Mouse (Mus musculus): ENCODE measurements at regions not wholly inside any gene's neighbourhood (a gene's known extent, or its start where the extent isn't known, plus 50 kb on each side); places are given as distances from the start of the nearest gene placed in this dataset.

DNA sequence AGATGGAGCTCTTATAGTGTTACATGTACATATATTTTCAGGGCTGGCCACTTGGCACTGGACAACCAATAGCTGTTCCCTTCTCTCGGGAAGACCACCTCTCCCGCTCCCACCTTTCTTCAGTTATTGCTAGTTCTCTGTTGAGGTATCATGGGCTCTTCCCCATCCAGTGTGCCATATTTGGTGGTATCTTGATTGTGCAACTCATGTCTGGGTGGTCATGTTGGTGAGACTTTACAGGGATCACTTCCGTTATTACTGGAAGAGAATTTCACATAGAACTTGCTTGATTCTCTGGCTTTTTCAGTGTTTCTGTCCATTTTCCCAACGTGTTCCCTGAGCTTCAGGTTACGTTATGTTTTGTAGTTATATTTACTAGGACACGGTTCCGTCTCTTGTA is 106.6 kb downstream of the Gm11146 start:
- H3K4me3 ChIP-seq, result no peak overlapping the region
- peaks cover 9% of the 10 kb centered on the region for H3K4me1 ChIP-seq
- H3K36me3 ChIP-seq (replicated peaks), result no peaks in the 10 kb centered on the region
- H3K9me3 ChIP-seq, result no peaks in the 10 kb centered on the region
- DNase-seq (ENCODE audit: low spot score), result no peak
- no peaks in the 10 kb centered on the region for H3K27me3 ChIP-seq (replicated peaks; ENCODE audit: low read depth, poor library complexity, severe bottlenecking)
- no peak overlapping the region for H3K27ac ChIP-seq (replicated peaks)
- 90% methylated on average over 7 of the region's 7 CpGs for WGBS

DNA sequence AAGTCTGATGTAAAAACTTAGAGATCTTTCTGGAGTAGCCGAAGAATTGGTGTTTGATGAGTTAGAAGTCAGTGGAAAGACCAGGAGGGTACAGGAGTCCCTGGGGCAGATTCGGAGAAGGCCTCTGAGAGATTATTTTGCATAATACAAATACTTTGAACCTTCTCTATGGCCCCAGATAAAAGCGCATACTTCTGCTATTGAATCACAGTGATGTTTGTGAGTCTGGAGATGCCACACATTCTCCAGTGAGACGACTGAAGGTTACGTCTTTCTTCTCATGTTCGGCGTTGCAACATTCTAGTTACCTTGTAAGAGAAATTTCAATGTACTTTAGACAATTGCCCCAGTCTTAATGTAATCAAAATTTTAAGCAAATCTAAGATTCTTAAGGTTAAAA is 107.9 kb downstream of the Gm11146 start:
- Histone ChIP-seq H3K27ac (replicated peaks) (no peak overlapping the region), H3K27me3 (replicated peaks; ENCODE audit: low read depth, poor library complexity, severe bottlenecking) (no peaks in the 10 kb centered on the region), H3K36me3 (replicated peaks) (no peaks in the 10 kb centered on the region), H3K9me3 (no peaks in the 10 kb centered on the region), H3K4me1 (no peaks in the 10 kb centered on the region), H3K4me3 (no peak overlapping the region)
- DNase-seq (ENCODE audit: low spot score), result no peak
- WGBS, result 83% methylated on average over 7 of the region's 7 CpGs

DNA sequence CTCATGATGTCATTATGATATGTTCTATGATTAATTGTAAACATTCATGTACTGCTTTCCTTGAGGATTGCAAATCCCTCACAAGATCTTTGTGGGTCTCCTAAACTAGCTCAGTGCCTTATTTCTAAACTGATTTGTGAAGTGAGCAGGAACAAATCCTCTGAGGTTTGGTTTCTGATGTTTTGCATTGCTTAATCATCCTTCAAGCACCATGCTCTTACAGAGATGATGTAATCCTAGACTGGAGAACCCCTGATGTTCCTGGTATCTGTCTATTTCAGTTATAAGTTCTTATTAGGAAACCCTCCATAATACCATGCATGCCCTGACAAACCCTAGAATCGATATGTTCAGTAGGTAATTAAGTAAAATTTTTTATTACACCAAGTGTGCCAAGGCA is 113.7 kb downstream of the Gm11146 start:
- H3K27me3 ChIP-seq (replicated peaks; ENCODE audit: low read depth, poor library complexity, severe bottlenecking), result no peaks in the 10 kb centered on the region
- no peak overlapping the region for H3K27ac ChIP-seq (replicated peaks)
- peaks cover 6% of the 10 kb centered on the region; the same call in 1 of the 2 replicates for H3K36me3 ChIP-seq (replicated peaks)
- no peaks in the 10 kb centered on the region for H3K9me3 ChIP-seq
- H3K4me3 ChIP-seq, result no peak overlapping the region
- 92% methylated on average over 1 of the region's 1 CpGs for WGBS
- H3K4me1 ChIP-seq, result no peaks in the 10 kb centered on the region
- DNase-seq (ENCODE audit: low spot score), result no peak

DNA sequence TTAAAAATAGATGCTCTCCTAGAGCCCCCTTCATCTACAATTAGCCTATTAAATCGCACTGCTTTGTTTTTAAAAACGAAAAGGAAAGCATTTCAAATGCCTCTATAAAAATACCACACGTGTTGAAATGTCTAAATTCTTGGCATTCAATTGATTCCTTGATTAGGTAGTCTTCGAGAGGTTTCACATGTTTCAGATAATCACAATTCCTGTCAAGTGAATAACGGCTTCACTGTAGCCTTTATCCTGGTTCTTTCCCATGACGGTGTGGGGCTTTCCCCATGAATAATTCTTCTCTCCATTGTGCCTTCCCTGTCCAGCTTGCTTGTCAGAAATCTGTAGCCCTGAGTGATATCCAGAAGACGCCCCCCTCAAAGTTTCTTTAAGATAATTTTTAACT is 122.1 kb downstream of the Gm11146 start:
- no peaks in the 10 kb centered on the region for H3K4me1 ChIP-seq
- no peak overlapping the region for H3K27ac ChIP-seq (replicated peaks)
- DNase-seq (ENCODE audit: low spot score), result no peak
- H3K9me3 ChIP-seq, result no peaks in the 10 kb centered on the region
- WGBS, result 74% methylated on average over 7 of the region's 7 CpGs
- no peaks in the 10 kb centered on the region for H3K27me3 ChIP-seq (replicated peaks; ENCODE audit: low read depth, poor library complexity, severe bottlenecking)
- H3K36me3 ChIP-seq (replicated peaks), result no peaks in the 10 kb centered on the region
- no peak overlapping the region for H3K4me3 ChIP-seq

DNA sequence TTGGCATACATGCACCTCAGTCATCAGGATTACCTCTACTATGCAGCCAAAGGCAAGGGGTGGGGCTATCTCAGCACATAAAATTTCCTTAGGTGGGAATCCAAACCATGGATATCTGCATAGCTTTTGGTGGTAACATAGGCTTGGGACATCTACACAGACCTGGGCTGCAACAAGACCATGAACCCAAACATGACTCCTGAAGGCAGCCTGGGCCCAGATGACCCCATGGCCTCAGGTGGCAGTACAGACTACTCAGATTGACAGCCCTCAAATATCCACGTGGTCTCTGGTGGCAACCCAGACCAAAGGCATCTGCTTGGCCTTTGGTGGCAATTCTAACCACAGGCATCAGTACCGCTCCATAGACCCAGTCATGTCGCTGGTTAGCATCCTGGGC is 130.0 kb downstream of the Gm11146 start:
- Histone ChIP-seq H3K9me3 (no peaks in the 10 kb centered on the region), H3K36me3 (replicated peaks) (peaks cover 9% of the 10 kb centered on the region), H3K4me1 (no peaks in the 10 kb centered on the region)

DNA sequence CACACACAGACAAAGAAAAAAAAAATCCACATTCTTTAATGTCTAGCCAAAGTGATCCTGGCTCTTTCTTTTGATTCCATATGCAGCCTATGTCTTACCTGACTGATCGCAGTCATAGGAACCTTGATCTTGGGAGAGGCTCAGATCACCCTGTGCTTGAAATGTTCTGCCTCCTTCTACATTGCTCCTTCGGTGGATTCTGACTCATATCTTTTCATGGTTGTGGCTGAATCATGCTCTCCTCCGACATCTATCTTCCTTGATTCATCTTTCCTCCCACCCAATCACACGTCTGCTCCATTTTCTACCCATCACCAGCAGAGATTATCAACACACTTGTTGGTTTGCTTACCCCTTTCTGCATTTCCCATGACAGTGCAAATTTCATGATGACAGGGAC is 132.0 kb downstream of the Gm11146 start:
- 94% methylated on average over 4 of the region's 4 CpGs for WGBS
- Histone ChIP-seq H3K4me1 (no peaks in the 10 kb centered on the region), H3K27ac (replicated peaks) (no peak overlapping the region), H3K27me3 (replicated peaks; ENCODE audit: low read depth, poor library complexity, severe bottlenecking) (no peaks in the 10 kb centered on the region), H3K36me3 (replicated peaks) (peaks cover 9% of the 10 kb centered on the region), H3K9me3 (no peaks in the 10 kb centered on the region), H3K4me3 (no peak overlapping the region)
- no peak for DNase-seq (ENCODE audit: low spot score)

More for the DNA sequence above, 130.0 kb downstream of the Gm11146 start:
- no peak overlapping the region for H3K4me3 ChIP-seq
- no peak overlapping the region for H3K27ac ChIP-seq (replicated peaks)
- no peaks in the 10 kb centered on the region for H3K27me3 ChIP-seq (replicated peaks; ENCODE audit: low read depth, poor library complexity, severe bottlenecking)
- no peak for DNase-seq (ENCODE audit: low spot score)
- 83% methylated on average over 3 of the region's 3 CpGs for WGBS

DNA sequence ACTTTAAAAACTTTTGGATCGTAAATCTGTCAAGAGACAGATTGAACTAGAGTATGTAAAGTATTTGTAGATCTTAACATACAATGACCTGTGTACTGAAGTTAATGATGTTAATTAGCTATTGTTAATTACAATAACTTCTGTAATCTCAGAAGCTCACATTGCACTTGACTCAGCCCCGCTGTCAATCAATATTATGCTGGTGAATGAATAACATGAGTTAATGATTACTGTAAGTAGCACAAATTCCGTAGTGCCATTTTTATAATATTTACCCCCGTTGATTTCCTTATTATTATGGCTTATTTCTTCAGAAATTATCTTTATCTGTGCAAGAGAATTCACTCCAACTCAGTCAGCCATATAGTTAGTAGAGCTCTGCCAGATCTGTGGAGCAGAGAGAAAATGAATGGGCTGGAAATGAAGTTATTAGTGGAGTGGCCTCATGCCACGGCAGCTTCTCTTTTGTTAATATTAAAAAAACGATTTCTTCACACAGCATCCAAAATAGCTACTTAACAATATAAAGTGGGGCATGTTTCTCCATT is 132.5 kb downstream of the Gm11146 start:
- H3K36me3 ChIP-seq (replicated peaks), result peaks cover 9% of the 10 kb centered on the region
- no peaks in the 10 kb centered on the region for H3K9me3 ChIP-seq
- H3K4me1 ChIP-seq, result 0 out of 2 replicates have a peak, but pooled peaks cover 4% of the 10 kb centered on the region
- no peak overlapping the region for H3K4me3 ChIP-seq
- WGBS, result 93% methylated on average over 6 of the region's 6 CpGs
- H3K27me3 ChIP-seq (replicated peaks; ENCODE audit: low read depth, poor library complexity, severe bottlenecking), result no peaks in the 10 kb centered on the region
- H3K27ac ChIP-seq (replicated peaks), result no peak overlapping the region
- no peak for DNase-seq (ENCODE audit: low spot score)

DNA sequence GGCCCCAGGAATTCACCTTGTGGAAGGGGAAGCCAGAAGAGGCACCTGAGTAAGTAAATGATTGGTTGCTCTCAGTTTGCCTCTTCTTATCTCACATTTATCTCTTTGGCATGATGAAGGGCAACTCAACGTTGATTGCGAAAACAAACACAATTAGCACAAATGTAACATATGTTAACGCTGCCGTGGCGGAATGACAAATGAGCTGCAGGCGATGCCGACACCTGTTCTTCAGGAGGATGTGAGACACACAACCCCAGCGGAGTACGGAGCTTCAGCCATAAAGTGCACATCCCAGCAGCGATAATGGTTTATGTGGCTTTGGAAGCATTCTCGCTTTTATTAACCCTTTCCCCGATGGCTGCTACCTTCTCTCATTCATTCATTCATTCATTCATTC is 134.7 kb downstream of the Gm11146 start:
- DNase-seq (ENCODE audit: low spot score), result no peak
- no peaks in the 10 kb centered on the region for H3K9me3 ChIP-seq
- no peaks in the 10 kb centered on the region for H3K27me3 ChIP-seq (replicated peaks; ENCODE audit: low read depth, poor library complexity, severe bottlenecking)
- no peak overlapping the region for H3K27ac ChIP-seq (replicated peaks)
- 0 out of 2 replicates have a peak, but pooled peaks cover 4% of the 10 kb centered on the region for H3K4me1 ChIP-seq
- 92% methylated on average over 12 of the region's 12 CpGs for WGBS
- H3K36me3 ChIP-seq (replicated peaks), result peaks cover 9% of the 10 kb centered on the region
- H3K4me3 ChIP-seq, result no peak overlapping the region

DNA sequence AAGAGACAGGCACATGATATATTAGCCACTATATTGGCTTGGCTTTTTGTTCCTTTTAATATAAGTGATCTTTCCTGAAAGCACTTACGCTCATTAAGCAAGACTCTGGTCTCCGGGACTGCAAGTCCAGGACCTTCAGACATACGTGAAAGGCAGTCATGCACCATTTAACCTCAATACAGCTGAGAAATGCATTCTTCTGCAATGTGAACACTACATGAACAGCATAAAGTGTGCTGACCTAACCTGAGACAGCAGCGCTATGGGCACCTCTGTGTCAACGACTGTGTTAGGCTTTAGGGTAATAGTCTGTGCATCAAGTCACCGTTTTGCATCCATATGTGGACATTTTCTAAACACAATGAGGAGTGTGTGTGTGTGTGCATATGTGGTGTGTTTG is 137.3 kb downstream of the Gm11146 start:
- no peak for DNase-seq (ENCODE audit: low spot score)
- Histone ChIP-seq H3K4me3 (no peak overlapping the region), H3K27me3 (replicated peaks; ENCODE audit: low read depth, poor library complexity, severe bottlenecking) (no peaks in the 10 kb centered on the region), H3K4me1 (0 out of 2 replicates have a peak, but pooled peaks cover 4% of the 10 kb centered on the region), H3K36me3 (replicated peaks) (peaks cover 9% of the 10 kb centered on the region), H3K9me3 (no peaks in the 10 kb centered on the region), H3K27ac (replicated peaks) (no peak overlapping the region)
- 78% methylated on average over 6 of the region's 6 CpGs for WGBS

DNA sequence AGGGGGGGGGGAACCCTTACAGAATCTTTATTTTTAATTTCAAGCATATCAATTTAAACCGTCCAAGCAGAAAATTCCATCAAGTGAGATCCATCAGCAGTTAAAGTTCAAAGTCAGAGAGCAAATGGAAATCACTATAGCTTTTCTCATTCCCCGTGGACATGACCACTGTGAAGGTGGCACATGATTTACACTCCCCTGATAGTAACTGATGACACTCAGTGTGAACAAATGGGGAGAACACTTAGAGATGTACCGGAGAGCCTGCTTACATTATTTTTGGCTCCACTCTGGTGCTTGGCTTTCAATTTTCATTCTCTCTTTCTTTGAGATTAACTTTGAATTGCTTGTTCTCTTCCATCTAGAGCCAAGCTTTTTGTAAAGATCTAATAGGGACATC is 140.0 kb downstream of the Gm11146 start:
- no peaks in the 10 kb centered on the region for H3K27me3 ChIP-seq (replicated peaks; ENCODE audit: low read depth, poor library complexity, severe bottlenecking)
- H3K4me3 ChIP-seq, result no peak overlapping the region
- no peak for DNase-seq (ENCODE audit: low spot score)
- 0 out of 2 replicates have a peak, but pooled peaks cover 4% of the 10 kb centered on the region for H3K4me1 ChIP-seq
- H3K36me3 ChIP-seq (replicated peaks), result no peaks in the 10 kb centered on the region
- WGBS, result 81% methylated on average over 3 of the region's 3 CpGs
- no peak overlapping the region for H3K27ac ChIP-seq (replicated peaks)
- H3K9me3 ChIP-seq, result no peaks in the 10 kb centered on the region

DNA sequence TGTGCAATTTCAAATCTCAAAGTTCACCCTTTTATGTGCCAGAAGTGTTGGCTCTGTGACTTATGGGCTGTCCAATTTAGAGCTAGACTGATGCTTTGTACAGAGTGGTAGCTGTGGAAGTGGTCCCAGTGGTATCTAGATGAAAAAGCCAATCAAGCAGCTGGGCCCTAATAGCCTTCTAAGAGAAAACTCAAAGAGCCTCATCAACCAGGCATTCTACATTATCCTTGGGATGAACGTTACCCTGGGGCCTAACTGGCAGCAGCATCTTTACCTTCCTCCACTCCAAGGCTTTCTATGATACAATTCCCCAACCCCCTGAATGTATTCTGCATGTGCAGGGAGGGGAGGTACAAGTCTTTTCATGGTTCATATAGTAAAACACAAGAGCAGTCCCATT is 140.4 kb downstream of the Gm11146 start:
- H3K36me3 ChIP-seq (replicated peaks), result no peaks in the 10 kb centered on the region
- no peaks in the 10 kb centered on the region for H3K9me3 ChIP-seq
- WGBS, result 76% methylated on average over 1 of the region's 1 CpGs
- no peak overlapping the region for H3K27ac ChIP-seq (replicated peaks)
- DNase-seq (ENCODE audit: low spot score), result no peak
- H3K27me3 ChIP-seq (replicated peaks; ENCODE audit: low read depth, poor library complexity, severe bottlenecking), result no peaks in the 10 kb centered on the region
- no peak overlapping the region for H3K4me3 ChIP-seq
- 0 out of 2 replicates have a peak, but pooled peaks cover 4% of the 10 kb centered on the region for H3K4me1 ChIP-seq

DNA sequence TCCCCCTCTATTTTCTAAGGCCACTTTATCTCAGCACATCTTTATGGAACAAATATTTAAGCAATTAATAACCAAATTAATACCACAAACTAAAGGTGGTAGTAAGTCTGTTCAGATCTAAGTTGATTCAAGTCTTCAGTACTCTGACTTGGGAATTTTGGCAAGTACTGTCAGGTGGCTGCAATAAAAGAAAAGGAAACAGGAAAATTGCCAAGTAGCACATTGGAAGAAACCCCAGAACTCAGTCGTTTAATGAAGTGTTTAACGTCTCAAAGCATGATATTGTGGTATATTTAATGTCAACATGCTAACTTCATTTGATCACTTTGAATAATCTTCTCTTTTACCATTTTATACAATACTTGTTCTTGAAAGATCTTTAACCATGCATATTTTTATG is 142.2 kb downstream of the Gm11146 start:
- no peak for DNase-seq (ENCODE audit: low spot score)

DNA sequence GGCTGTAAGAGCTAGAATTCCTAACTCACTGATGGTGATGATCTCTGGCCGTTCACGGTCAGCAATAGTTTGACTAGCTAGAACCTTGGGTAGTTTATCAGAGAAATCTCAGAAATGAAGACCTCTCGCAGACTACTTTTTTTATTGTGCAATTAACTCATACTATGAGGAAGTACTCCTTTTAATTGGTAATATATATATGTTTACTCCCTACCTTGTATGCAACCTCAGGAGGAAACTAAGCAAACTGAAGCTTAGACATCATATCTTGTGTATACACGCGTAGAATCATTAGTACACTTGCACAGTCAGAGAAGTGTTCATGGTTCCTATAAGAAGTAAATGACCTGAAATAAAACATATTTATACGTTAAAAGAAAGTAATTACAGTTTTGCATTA is 157.2 kb downstream of the Gm11146 start:
- no peak for DNase-seq (ENCODE audit: low spot score)
- 90% methylated on average over 6 of the region's 6 CpGs for WGBS
- Histone ChIP-seq H3K9me3 (no peaks in the 10 kb centered on the region), H3K4me1 (no peaks in the 10 kb centered on the region), H3K4me3 (no peak overlapping the region), H3K27me3 (replicated peaks; ENCODE audit: low read depth, poor library complexity, severe bottlenecking) (no peaks in the 10 kb centered on the region), H3K27ac (replicated peaks) (no peak overlapping the region), H3K36me3 (replicated peaks) (no peaks in the 10 kb centered on the region)

More for the DNA sequence above, 142.2 kb downstream of the Gm11146 start:
- no peak overlapping the region for H3K4me3 ChIP-seq
- no peak overlapping the region for H3K27ac ChIP-seq (replicated peaks)
- 87% methylated on average over 2 of the region's 2 CpGs for WGBS
- no peaks in the 10 kb centered on the region for H3K9me3 ChIP-seq
- H3K27me3 ChIP-seq (replicated peaks; ENCODE audit: low read depth, poor library complexity, severe bottlenecking), result no peaks in the 10 kb centered on the region
- H3K4me1 ChIP-seq, result 0 out of 2 replicates have a peak, but pooled peaks cover 2% of the 10 kb centered on the region
- H3K36me3 ChIP-seq (replicated peaks), result no peaks in the 10 kb centered on the region
